Mouse (Mus musculus) adrenal gland, adult 8-10 months (tissue): Measurements from ENCODE around the gene Piezo1. TPM values are rescaled to one million over a fixed set of nuclear protein-coding genes. Genes with fewer than 3 reads are reported as not detected.

ENCODE experiments used
- DNase-seq: peaks from one replicate; pipeline ENCODE4 v3.0.0; 2022
- microRNA-seq, 2 experiments: library from miRNA; unstranded; fragments of <30 nt; microRNA quantifications; one replicate each; pipeline ENCODE4 v1.2.0; 2022
- total RNA-seq, 4 experiments: library from RNA; stranded (reverse); gene quantifications; 2 replicates each; pipeline ENCODE4 v1.2.4; 2022

The Piezo1 gene
- total RNA-seq, 4 experiments from 2014 or later: 13.8 to 25.2 (median 18.5) TPM

GRCm38 (mm10) chr8:122452154-122452553 lies 99.0 kb downstream of the Piezo1 start:
- DNase-seq: no peak

DNA sequence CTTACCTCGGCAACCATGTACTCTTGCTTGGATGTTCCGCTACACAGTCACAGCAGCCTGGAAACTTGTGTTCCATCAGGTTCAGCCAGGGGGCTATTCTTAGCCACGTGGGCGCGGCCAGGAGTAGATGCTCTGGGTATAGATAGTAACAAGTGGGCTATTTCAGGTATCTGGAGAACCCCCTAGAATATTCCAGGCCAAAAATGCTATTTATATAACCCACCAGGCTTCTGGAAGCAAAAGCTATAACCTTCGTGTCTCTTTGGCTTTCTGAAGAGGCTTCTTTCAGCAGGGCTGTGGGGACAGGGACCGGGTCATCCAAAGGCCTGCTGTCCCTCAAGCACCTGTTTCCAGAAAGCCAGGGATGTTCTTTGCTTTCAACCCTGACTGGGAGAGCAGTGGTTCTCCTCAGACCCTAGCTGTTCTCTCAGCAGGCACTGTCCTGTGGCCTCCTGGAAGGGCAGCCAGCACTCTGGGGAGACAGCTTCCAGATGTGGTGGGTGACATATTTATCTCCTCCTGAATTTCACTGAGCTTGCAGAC lies 99.9 kb downstream of the Piezo1 start:
- no peak for DNase-seq

- DNase-seq: no peak
Measured at GRCm38 (mm10) chr8:122445203-122445602, 105.9 kb downstream of the Piezo1 start.

GRCm38 (mm10) chr8:122444058-122444748 lies 106.9 kb downstream of the Piezo1 start:
- peak; percentile 81 for DNase-seq

DNA sequence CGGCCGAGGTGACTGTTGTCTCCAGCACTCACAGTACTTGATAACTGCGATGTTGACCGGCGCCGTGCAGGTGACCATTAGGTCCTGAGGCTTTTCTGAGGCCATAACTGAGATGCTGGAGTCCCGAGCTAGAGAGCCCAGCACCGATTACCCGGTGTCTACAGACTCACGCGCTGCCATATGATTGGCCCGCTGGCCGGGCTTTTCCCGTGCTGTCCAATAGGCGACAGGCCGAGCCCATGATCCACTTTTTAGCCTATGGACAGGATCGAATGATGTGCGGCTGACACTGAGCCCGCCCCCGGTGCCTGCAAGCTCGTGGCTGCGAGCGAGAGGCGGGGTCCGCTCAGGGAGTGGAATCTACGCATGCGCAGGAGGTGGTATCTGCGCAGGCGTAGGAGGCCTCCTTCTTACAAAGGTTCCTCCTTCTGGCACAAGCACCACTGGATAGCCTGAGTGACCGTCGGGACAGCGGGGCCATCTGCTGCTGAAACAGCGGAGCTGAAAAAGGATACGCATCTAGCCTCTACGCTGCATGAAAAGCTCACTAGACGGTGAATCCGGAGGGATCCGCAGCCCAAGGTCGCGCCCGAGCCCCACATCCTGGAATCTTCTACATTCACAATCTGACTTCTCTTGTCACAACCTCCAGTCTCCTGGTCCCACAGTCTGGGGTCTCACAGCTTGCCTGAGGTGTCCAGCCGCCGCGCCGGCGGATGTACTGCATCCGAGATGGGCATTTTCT lies 107.7 kb downstream of the Piezo1 start, which contains the start of gene Mvd:
Mvd (minus strand) TSS at position 161 of the 745 bp plus-strand sequence.
- DNase-seq: peak; percentile 100

- DNase-seq: no peak
Measured at GRCm38 (mm10) chr8:122442781-122443180, 108.3 kb downstream of the Piezo1 start.

DNA sequence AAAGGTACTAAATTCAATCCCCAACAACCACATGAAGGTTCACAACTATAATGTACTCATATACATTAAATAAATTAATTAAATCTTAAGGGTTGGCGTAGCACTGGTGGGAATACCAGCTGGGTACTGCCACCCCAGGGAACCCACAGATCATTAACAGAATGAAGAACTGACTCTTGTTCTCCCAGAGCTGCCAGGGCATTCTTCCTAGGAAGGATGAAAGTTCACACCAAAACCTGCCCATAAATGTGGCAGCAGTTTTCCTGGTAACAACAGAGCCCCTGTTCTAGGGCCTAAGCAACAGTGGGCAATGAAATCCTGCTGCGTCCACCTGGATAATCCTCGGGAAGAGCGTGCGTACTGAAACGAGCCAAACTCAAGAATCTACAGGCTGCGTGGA lies 108.8 kb downstream of the Piezo1 start:
- no peak for DNase-seq

- DNase-seq: no peak
Measured at GRCm38 (mm10) chr8:122441326-122441725, 109.8 kb downstream of the Piezo1 start.

- no peak for DNase-seq
Measured at GRCm38 (mm10) chr8:122439336-122439735, 111.8 kb downstream of the Piezo1 start.

DNA sequence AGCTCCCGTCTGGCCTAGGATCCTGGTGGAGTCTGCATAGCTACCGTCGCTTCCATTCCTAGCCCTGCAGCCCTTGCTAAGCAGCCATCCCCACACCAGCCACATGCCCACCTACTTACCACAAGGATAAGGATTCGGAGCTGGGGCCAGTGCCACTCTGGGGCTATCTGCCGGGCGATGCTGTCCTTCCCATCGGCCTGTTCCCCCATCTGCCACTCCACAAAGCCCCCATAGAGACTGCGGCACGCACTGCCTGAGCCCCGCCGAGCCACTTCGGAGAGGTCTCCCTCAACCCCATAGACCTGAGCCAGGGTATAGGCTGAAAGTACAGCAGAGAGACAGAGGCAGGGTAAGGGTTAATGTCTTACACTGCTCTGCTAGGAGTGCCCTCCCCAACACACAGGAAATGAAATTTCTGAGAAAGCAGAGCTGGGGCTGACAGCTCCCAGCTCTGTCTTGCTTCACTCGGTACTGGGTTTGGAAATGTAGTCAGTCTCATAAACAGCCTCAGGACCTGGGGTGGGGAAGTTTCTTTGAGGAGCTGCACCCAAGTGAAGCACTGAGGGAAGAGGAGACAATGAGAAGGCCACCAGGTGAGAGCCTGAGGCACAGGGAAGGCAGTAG lies 113.3 kb downstream of the Piezo1 start:
- DNase-seq: no peak

GRCm38 (mm10) chr8:122436586-122437125 lies 114.5 kb downstream of the Piezo1 start:
- DNase-seq: no peak

DNA sequence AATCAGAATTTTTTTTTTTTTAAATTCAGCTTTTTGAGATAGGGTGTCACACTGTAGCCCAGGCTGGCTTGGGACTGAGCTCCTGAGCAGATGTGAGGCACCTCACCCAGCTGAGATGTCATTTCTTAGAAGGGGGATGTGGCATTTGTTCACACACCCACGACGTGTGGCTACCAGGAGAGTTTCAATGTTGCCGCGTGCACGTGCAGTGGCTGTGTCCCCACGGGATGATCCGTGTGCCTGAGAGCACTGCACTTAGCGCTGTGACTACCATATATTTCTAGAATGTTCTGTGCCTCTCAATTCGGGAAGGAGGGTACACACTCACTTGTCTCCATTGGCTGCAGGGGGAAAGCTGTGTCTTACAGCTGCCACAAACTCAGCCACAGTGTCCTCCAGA lies 115.0 kb downstream of the Piezo1 start:
- no peak for DNase-seq

DNA sequence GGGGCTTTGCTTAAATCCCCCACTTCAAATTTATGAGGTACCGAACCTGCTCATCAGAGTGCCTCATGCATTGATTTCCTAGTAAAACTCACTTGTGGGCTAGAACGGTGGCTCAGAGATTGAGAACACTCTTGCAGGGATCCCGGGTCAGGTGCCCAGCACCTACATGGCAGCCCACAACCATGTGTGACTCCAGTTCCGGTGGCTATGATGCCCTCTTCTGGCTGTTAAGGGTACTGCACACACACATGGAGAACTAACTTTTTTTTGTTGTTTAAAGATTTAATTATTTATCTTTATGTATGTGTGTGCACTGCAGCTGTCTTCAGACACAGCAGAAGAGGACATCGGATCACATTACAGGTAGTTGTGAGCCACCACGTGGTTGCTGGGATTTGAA lies 115.8 kb downstream of the Piezo1 start:
- no peak for DNase-seq

DNA sequence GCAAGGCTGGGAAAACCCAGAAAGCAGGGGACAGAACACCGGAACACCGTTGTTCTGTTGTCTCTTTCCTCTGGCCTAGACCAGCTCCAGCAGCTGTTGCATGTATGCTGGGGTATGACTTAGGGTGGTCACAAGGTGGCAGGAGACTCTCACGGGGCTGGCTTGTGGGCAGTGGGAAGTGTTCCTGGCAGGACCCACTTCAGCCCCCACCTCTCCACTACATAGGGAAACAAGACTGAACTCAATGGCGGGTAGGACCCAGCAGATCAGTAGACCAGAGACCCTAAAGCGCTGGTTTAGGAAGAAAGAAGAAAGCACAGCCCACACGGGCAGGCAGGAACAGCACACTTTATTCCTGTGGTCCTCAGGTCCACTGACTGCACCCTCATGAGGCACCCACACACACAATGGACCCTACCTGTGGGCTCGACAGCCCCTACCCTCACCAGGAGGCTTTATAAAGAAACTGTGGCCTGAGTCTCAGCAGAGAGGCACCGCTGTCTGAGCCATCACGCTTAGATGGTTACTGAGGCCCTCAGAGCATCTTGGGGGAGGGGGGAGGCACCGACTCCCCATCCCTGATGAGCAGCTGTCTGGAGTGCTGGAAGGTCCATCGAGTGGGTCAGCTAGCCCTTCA lies 117.7 kb downstream of the Piezo1 start:
- DNase-seq: no peak

- peak; percentile 50 for DNase-seq
Measured at GRCm38 (mm10) chr8:122432443-122433268, 118.5 kb downstream of the Piezo1 start, which contains the start of gene Cyba. Gene Cyba, minus strand, starts transcription at chr8:122432930.

Small RNAs within 50 kb of the gene (microRNA-seq; reads per million reads assigned to microRNA genes)
- gene Gm24366: 0 reads per million in 2 experiments

Other genes with a start within 250 kb of the Piezo1 start
- not detected for gene Trhr2, start 190.6 kb downstream of the Piezo1 start, total RNA-seq
- 10 to 100 TPM; 38.4 to 55.0 (median 47.0) TPM for gene Zc3h18, start 174.7 kb downstream of the Piezo1 start, total RNA-seq
- gene Il17c, start 129.3 kb downstream of the Piezo1 start, total RNA-seq: under 1 TPM in 1 of 4 experiments, not detected in 3; 0.43 TPM
- gene Cyba, start 118.4 kb downstream of the Piezo1 start, total RNA-seq: 10 to 100 TPM; 34.3 to 52.7 (median 43.6) TPM
- 10 to 100 TPM; 16.7 to 33.1 (median 22.0) TPM for gene Mvd, start 107.9 kb downstream of the Piezo1 start, total RNA-seq
- not detected for gene Snai3, start 90.6 kb downstream of the Piezo1 start, total RNA-seq
- gene Rnf166, start 75.3 kb downstream of the Piezo1 start, total RNA-seq: 10 to 100 TPM; 46.3 to 68.8 (median 57.7) TPM
- 10 to 100 TPM; 25.8 to 28.5 (median 26.2) TPM for gene Ctu2, start 75.2 kb downstream of the Piezo1 start, total RNA-seq
- gene Cdt1, start 16.7 kb upstream of the Piezo1 start, total RNA-seq: 1 to 10 TPM; 4.8 to 9.9 (median 8.2) TPM
- gene Aprt, start 25.6 kb upstream of the Piezo1 start, total RNA-seq: 100 to 1,000 TPM in 3 of 4 experiments, 10 to 100 TPM in 1; 83.4 to 110 (median 106) TPM
- gene Galns, start 60.1 kb upstream of the Piezo1 start, total RNA-seq: 10 to 100 TPM in 2 of 4 experiments, 1 to 10 TPM in 2; 6.4 to 11.6 (median 9.1) TPM
- gene Trappc2l, start 60.3 kb upstream of the Piezo1 start, total RNA-seq: 10 to 100 TPM; 61.7 to 64.9 (median 62.9) TPM
- gene Pabpn1l, start 71.4 kb upstream of the Piezo1 start, total RNA-seq: not detected
- 10 to 100 TPM; 10.9 to 21.7 (median 15.3) TPM for gene Cbfa2t3, start 147.8 kb upstream of the Piezo1 start, total RNA-seq
- 10 to 100 TPM; 38.4 to 44.5 (median 41.2) TPM for gene Acsf3, start 224.2 kb upstream of the Piezo1 start, total RNA-seq